Mouse (Mus musculus) heart, adult 9 months (tissue): ENCODE results near the gene Ylpm1.

ENCODE experiments used
- DNase-seq, 2 experiments: peaks; one replicate each; pipeline ENCODE4 v3.0.0; 2022; ENCODE audit warnings: low spot score in 2 of 2

Gene Ylpm1

DNA sequence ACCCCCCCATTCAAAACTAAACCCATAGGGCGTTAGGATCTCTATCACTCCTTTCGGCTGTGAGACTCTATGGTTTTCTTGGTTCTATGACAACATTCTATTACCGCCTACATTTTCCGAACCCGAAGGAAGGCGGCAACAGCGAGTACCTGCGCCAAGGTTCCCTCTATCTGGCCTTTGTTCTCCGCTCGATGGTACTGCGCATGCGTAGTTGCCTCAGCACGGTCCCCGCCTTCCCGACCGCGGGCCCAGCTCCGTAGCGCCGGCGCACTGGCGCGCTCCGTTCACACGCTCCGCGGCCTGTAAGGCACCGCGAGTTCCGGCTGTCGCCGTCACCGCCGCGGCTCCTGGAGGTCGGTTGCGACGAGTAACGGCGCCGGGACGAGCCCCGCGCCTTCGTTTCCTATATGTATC lies at the start of gene Ylpm1:
Gene Ylpm1 (plus strand): TSS at position 239 of the 414 bp plus-strand sequence.
- DNase-seq = peak; percentile 96 to 98

DNA sequence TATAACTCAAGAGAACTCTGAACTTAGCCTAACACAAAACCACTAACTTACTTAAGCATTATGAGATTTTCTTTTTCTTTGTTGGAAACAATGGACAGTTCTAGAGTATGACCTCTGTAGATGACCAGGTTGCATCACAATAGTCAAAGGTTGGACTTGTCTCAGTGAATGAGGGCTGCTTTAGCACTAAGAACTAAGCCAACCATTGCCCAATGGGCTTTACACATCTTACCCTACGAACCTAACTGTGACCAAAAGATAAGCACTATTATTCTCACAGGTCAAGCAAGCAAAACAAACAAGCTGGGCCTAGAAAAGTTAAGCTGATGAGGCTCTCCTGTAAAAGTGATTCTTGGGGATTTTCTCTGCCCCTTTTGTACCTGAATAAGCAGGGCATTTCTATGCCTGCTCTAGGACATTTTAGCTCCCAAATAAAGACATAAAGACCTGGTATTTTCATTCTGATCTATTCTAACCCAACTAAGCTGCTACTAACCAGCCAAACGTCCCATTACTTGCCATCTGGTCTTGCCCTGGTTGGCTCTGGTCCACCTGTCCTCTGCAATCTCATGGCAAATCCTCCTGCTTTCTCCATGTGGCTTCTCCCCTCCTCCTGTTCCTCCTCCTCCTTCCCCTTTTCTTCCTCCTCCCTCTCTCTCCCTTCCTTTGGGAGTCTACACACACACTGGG lies 48.1 kb upstream of the Ylpm1 start:
- no peak for DNase-seq

DNA sequence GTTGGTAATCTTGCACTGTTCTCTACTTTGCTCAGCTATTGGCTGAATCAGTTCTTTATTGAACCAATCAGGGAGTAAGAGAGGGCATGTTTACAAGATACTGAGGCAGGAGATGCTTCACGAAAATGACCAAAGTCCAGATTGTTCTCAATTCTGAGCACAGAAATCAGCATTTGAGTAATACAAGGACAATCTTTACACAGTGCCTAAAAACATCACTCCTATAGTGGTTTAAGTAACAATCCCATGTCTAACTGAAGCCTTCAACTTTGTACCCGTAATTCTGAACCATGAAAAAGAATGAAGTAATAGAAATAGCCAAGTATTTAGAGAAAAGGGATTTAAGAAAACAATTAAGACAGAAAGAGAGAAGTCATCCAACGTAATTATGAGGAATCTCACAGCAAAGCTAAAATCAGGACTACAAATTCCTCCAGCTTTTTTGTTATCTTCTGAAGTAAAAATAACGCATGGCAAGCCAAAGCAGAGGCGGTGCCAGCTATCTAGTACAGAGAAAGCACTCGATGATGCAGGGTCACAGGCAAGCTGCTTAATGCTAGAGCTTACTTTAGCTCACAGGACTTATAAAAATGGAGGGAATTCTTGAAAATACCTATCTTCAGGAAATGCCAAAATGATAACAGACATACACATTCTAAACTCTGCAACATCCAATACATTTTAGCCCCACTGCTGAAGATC lies 47.4 kb upstream of the Ylpm1 start:
- DNase-seq = peak in 1 of 2 experiments; percentile 39

DNA sequence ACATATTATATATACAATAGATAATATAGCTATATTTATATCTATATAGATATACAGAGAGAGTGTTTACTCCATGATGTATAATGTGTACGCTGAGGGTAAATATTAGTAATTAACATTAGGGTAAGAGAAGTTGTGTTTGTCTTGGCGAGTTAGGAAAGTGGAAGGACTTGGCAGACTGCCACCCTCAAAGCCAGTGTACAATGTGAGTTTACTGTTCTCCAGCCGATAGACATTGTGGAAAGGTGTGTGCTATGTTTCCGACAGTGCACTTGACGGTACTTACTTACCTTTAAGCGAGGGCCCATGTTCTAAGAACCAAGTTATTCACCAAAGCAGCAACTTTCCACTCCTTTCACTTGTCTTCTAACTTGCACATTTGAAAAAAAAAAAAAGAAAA lies 45.4 kb upstream of the Ylpm1 start:
- no peak for DNase-seq

DNA sequence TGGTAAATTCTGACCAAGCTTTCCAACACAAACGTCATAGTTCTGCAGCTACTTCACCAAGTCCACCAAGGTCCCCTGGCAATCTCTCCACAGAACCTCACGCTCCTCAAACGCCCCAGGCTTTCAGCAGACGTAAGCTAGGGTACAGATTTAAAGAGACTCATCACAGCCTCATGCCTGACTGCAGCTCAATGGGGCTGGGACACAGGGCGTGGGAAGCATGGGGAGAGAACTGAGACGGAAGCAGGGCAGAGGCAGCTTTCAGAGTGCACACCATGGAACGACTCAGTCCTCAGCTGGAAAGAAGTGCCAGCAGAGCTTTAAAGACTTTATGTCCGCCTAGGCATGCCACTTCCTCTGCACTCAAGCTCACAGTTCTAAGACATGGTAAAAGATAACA lies 44.6 kb upstream of the Ylpm1 start:
- DNase-seq = no peak

DNA sequence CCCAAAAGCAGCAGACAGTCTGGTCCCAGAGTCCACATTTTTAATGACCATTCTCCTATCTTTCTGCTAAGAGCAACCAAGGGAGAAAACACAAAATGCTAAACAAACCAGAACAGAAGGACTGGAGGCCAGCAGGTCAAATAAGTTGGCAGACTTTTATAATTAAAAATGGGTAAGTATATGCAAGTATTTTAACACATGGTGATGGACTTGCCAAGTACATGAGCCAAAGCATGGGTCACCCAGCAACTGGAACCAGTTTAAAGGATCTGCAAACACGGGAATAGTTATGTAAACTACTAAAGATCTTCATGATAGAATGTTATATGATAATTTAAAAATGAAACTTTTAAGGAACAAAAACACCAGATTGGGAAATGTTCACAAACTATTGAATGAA lies 43.8 kb upstream of the Ylpm1 start:
- DNase-seq = no peak

DNA sequence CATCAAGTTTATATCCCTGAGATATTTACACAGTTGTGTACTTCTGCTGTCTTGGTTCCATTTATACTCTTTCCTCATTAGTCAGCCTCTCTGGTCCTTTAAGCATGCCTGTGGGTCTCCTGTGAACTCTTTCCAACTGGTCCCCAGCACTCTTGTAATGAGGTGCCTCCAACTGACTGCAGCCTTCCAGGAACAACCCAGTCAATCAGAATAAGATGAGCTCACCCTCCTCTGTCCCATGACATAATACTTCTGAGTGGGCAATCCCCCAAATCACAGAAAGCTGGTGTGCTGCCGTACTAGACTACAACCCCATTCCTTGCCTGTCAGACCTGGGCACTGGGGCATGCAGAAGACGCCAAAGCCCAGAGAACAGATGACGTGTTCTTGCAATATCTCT lies 39.8 kb upstream of the Ylpm1 start:
- DNase-seq = no peak

DNA sequence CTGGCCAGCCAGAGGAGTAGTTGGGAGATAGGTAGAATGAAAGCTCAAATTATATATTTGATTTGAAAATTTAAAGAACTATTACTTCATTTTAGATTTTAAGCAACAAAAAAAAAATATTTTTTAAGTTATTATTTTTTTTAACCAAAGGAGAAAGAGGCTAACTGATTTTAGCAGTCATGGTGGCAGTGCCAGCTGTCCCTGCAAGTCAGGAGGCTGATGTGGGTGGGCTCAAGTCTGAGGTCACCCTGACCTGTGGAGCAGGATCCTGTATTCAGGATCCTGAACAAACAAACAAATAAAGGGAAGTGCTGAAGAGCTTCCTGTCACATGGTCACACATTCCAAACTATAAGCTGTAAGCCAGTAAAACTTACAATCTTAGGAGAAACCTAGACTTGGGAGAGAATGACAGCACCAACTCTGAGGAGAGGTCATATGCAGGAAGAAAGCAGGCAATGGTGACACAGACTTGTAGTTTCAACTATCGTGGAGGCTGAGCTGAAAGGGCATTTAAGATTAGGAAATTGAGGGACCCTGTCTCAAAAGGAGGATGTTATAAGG lies 37.2 kb upstream of the Ylpm1 start:
- no peak for DNase-seq

DNA sequence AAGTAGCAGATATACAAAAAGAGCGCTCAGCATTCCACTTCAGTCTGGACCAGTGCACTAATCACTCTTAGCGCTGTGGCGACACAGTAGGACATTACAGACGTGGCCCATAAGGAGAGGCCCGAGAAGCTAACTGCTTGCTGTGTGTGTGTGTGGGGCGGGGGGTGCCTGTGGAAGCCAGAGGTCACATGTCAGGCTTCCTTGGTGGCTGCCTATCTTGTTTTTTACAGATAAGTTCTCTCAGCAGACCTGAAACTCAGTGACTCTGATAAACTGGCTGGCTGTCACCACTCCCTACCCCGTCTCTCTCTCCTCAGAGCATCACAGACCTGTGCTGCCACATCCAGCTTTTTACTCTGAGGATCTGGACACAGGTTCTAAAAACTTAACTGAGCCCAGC lies 33.5 kb upstream of the Ylpm1 start:
- DNase-seq = no peak

DNA sequence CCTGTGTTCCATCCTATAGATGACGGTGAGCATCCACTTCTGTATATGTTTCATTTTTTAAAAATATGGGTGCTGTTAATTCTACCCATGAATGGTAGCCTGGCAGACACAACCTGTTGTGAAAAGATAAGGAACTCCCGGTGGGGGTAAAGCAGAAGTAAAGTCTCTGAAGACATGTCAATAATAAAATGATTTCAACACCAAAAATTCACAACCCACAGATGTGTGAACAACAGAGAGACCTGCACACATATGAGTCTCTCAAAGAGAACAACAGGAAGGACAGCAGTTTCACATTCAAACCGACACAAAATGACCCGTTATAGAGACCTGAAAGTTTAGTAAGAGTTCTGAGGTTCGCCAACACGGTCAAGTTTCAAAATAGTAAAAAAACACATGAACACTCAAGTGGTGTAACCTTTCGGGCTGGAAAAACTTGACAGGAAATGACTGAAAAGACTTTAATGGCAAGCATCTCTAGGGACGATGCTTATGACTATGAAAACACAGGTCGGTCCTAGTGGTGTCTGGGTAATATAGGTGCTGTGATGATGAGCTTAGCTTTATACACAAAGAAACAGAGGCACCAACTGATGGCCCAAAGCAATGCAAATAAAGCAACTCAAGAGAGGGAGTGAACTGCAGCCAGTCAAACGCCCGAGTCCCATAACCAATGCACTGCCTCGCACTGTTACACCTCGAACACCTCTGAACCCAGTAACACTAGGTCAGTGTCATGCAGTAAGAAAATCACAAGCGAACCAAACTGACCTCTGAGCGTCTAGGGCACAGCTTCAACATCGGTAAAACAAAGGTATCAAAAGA lies 27.1 kb upstream of the Ylpm1 start:
- no peak for DNase-seq

DNA sequence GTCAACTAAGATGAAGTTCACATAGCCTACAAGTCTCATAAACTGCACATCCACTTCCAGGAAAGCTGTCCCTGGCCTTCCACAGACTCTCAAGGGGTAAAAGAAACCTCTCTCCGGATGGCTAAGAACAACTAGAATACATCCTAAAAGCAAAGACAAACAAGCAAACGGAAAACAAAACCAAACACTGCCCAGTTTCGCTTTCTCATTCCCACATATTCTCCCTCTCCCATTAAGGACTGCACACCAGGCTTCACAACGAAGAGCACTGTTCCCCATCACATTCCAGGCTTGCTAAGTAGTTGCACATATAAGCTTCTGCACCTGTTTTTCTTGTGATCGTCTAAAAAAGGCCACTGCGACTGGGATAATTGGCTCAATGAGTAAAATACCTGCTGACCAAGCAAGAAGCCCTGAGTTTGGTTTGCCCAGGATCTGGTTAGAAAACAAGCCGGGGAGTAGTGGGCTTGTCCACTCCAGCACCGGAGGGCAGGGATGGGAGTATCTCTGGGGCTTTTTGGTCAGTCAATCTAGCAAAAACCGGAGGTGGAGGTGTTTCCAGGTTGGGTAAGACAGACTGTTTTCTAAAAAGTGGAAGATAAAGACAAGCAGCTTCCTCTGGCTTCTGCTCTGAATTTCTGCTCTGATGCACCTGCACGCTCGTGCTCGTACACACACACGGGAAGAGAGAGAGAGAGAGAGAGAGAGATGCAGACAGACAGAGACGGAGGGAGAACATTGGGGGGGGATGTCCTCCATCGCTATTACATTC lies 26.3 kb upstream of the Ylpm1 start:
- no peak for DNase-seq

DNA sequence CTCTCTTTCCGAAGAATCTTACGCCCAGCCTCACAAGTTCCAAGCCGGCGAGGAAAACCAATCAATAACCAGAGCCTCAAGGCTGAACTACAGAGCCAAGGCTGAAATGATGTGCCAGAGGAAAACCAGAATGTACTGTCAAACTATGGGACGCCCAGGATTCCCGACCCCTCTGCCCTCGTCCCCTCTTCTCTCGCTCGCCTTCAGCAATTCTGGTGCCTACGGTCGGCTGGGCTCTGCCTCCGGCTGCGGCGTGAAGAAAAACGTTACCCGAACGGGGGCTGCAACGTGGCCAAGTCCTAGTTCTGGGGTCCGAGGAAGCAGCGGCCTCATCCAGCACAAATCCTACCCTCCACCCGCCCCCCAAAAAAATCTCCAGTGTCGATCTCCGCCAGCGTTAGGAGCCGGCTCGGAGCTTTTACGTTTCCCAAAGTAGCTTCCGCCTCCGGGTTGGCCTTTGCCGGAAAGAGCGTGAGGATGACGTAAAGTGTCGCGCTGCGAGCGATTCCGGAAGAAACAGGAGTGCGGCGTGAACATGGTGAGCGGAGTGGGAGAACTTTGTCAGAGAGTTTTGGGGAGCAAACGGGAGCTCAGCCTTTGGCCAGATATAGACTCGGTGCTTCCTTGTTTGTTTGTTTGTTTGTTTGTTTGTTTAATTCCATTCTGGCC lies 25.6 kb upstream of the Ylpm1 start, which contains the start of the genes Fcf1 and Arel1:
Gene Fcf1 (plus strand): TSS at position 470 of the 669 bp plus-strand sequence.
Gene Arel1 (minus strand): TSS at position 473 of the 669 bp plus-strand sequence.
- peak; percentile 87 to 89 for DNase-seq

DNA sequence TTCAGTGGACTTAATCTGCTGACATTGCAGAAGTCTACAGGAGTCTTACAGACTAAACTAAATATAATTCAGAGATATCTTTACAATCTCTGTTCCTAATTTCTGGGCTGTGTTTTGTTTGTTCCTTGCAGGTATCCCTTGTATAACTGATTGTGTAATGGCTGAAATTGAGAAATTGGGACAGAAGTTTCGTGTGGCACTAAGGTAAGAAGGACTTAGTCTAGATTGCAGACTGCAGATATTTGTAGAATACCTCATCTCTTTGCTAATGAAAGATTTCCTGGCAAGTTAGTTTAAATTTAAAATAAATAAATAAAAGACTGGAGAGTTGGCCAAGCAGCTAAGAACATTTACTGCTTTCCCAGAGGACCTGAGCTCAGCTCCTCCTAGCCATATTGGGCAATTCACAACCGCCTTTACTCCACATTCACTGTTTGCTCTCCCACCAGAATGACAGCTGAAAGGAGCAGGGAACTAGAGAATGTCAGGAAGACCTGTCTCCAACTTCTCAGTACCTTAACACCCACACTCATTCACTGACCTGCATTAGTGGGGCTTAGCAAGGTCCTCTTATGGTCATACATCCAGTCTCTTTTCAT lies 16.8 kb upstream of the Ylpm1 start:
- no peak for DNase-seq

DNA sequence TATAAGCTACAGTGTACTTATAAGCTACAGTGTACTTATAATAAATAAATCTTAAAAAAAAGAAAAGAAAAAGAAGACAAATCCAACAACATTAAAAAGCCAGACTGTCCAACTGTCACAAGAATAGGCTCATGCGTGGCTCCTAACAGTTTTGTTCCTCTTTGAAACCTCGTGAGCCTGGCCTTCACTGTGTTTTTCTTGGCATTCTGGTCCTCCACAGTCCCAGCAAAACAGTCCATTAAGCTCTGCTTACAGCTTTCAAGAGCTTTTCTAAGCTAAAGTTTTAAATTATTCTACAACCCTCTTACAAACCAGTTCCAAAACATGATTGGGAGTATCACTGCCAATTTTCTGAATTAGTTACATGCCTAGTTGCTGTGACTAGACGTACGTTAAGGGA lies 6.7 kb upstream of the Ylpm1 start:
- no peak for DNase-seq

DNA sequence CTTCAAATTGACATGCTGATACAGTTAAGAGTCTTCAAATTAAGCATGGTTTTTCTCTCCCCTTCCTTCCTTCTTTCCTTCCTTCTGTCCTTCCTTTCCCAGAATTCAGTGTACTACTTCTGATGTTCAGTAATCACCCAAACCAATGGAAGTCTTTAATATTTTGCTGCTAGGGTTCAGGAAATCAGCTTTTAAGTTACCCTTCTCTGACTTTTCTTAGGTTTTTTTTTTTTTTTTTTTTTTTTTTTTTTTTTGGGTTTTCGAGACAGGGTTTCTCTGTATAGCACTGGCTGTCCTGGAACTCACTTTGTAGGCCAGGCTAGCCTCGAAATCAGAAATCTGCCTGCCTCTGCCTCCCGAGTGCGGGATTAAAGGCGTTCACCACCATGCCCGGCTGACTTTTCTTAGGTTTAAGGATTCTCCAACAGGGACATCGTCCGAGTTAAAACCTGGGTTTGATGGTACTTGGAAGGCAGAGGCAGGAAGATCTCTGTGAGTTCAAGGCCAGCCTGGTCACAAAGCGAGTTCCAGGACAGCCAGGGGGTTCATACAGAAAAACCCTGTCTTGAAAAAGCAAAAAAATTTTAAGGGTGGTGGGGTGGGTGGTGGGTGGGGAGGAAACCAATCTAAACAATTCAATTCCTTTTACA lies 884 bp upstream of the Ylpm1 start:
- DNase-seq = no peak

DNA sequence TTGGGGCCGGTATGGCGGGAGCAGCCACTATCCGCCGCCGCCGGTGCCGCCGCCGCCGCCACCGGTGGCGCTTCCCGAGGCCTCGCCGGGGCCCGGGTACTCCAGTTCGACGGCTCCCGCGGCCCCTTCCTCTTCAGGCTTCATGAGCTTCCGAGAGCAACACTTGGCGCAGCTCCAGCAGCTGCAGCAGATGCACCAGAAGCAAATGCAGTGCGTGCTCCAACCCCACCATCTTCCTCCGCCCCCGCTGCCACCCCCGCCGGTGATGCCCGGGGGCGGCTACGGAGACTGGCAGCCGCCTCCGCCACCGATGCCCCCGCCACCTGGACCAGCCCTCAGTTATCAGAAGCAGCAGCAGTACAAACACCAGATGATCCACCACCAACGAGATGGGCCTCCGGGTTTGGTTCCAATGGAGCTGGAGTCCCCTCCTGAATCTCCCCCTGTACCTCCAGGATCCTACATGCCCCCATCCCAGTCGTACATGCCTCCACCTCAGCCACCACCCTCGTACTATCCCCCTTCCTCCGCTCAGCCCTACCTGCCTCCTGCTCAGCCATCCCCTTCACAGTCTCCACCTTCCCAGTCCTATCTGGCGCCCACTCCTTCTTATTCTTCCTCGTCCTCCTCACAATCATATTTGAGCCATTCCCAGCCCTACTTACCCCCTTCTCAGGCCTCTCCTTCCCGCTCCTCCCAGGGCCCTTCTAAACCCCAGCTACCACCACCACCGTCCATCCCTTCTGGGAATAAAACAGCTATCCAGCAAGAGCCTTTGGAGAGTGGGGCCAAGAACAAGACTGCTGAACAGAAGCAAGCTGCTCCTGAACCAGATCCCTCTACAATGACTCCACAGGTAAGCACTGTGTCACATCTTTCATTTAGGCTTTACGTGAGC lies 629 bp downstream of the Ylpm1 start:
- no peak for DNase-seq

DNA sequence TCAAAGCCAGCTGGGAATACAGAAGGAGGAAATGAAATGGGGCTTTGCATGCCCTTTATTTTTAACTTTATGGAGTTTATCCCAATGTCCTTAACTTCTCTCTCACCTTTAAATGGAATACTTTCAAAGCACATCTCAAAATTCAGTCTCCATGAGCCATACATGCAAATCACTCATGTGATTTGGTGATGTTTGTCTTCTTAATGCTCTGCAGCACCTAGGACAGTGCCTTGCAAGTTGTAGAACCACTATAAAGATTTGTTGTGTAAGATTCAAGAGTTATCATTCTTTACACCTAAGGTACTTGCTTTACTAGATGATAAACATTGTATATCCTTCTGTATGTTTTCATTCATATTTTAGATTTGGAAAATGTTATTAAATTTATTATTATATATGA lies 2.9 kb downstream of the Ylpm1 start:
- no peak for DNase-seq

DNA sequence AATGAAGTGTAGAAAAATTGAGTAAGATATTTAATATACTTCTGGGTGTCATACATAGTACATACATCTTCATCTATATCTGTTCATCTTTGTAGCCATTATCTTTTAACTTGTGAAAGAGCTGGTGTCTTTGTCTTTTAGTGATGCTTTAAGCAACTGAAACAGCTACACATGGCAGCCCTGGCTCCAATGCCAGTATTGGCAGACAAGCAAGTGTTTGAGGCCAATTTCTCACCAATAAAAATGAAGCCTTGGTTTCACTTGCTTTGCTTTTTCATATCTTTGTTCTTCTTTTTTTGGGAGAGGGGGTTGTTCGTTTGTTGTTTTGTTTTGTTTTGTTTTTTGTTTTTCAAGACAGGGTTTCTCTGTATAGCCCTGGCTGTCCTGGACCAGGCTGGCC lies 10.1 kb downstream of the Ylpm1 start:
- no peak for DNase-seq

DNA sequence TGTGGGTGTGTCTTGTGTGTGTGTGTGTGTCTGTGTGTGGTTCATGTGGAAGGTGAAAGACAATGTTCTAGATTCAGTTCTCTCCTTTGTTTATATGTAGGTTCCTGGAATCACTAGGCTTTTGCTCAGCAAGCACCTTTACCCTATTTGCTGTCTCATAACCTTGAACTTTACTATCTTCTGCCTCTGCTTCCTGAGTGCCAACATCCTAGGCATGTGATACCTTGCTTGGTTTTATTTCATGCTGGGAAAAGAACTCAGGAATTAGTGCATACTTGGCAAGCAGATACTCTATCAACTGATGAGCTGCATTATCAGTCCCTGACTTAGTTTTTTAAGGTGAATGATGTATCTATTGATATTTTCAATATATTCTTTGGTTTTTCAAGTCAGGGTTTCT lies 10.9 kb downstream of the Ylpm1 start:
- no peak for DNase-seq
